Mouse (Mus musculus): ENCODE data around the gene Gm5615.

The Gm5615 gene

DNA sequence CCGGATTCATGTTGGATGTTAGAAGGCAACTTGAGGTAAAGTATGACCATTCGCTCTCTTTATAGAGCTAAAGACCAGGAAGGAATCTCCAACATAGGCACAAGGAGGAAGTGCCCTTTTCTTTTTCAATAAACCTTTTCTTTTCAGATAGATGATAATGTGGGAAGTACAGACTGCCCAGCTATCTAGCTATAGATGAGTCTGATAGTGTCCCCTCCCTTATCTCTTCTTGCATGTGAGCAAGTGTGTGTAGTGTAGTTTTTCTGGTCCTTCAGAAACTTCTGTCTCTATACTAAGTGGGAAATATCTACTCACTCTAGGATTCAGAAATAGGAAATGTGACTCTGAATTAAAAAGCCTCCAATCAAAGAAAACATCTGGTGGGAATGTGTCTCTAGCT, at the start of gene Gm5615:
Gene Gm5615, minus strand, starts transcription at position 101 of the 400 bp plus-strand sequence.
- no peak for DNase-seq (ENCODE audit: low read depth, low spot score)

DNA sequence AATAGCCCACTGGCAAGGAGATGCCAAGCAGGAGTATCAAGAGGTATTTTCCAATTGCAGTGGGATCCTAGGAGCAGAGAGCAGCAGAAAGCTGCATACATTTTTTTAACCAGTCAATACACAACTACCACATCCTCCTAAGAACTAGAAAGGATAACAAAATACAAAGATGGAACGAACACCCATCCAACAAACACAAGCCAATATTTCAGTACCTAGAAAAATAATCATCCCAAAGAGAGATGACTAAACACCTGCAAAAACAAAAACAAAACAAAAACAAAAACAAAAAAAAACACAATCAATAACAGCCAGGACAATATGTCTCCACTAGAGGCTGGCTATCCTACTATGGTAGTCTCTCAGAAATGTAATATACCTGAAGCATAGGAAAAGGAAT, 40.8 kb upstream of the Gm5615 start, which contains the start of gene Gm17689:
Gene Gm17689, minus strand, starts transcription at position 101 of the 400 bp plus-strand sequence.
- DNase-seq (ENCODE audit: low read depth, low spot score): no peak

DNA sequence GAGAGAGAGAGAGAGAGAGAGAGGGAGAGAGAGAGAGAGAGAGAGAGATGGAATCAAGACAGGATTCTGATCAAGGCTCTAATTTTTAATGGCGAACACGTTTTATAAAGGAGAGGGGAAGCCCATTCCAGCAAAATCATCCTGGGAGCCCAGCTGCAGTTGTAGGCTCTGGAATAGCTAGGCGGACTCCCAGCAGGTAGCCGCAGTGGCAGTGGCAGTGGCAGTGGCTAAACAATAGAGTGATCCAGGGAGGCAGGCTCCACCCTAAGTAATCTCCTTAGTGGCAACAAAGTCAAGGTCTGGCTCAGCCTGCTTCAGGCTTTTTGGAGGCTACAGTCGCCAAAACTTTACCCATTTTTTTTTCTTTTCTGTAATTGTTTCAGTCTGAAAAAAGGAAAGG, 37.6 kb downstream of the Gm5615 start:
- DNase-seq (ENCODE audit: low read depth, low spot score): no peak

DNA sequence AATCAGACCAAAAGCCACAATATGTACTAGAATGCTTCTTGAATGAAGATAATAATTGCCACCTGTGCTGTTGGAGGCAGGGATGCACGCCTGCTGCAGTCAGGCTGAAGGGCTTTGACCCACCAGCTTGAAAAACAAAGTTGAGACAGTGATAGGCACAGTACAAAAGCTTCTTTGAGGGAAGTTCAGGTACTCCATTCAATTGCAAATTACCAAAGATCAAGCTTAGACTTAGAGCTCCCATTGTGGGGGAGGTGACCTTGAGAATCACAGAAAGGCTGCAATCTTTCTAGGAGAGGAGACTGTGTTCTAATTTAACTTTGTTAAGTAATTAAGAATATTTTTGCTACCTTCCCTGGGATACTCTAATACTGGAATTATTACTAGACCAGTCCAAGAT, 45.9 kb downstream of the Gm5615 start:
- DNase-seq (ENCODE audit: low read depth, low spot score): no peak

DNA sequence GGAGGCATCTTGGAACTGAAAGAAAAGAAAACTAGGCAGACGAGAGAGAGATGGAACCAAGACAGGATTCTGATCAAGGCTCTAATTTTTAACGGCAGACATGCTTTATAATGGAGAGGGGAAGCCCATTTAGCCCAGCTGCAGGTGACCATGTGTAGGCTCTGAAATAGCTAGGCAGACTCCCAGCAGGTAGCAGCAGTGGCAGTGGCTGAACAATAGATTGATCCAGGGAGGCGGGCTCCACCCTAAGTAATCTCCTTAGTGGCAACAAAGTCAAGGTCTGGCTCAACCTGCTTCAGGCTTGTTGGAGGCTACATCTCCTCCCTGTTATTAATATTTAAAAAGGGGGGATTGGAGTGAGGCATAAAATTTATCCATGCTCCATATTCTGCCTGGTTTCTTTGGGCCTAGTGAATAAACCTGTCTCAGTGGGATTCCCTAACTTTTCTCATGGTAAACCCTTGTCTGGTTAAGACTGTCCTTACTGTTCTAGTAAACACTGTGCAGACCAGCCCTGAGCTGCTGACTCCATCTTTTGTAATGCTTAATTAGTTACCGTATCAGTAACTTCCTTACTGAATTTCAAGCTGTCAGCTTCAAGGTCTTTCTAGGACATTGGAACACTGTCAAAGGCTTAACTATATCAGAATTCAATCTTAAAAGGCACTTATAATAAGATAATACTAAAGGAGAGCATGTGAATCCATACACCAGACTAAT, 47.1 kb downstream of the Gm5615 start:
- DNase-seq (ENCODE audit: low read depth, low spot score): no peak

All from c-Kit-negative CD71-positive TER-119-positive erythroid progenitor cells, embryonic 14.5 days (primary cell).